In the genomic region with DNA sequence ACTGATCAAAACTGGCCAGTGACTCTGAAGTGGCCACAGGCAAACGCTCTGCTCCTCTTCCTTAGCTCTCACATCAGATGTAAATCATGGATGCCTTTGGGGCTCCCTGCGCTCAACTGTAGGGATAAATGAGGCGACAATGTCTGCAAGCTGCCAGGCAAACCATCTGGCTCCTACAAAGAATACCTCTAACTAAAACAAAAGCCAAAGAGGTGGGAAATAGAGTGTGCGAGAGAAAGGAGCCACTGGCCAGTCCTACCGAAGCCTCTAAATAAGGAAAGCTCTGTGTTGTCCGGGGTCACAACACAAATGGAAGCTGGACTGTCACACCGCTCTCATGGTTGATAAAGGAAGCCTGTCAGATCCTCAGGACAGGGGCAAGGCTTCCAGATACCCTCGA, we compare ENCODE assay signal across 18 mouse cellular contexts. TPM values are rescaled to one million over a fixed set of nuclear protein-coding genes. Genes with fewer than 3 reads are reported as not detected.
DNase-seq lines count a peak whose midpoint lies in the region; ATAC-seq lines count a peak whose summit lies in the region.
"Had no signal": no experiment of that assay in that cellular context is flagged by ENCODE, and none has a peak within 500 bp of the region (broad histone marks: within the 10 kb centered on the region; RNA-seq: fewer than 3 reads in every experiment).

No protein-coding gene starts in this region.

- no peaks in the 10 kb centered on the region for H3K27me3 ChIP-seq in lung, embryonic 16.5 days (ENCODE audit: control insufficient read depth, insufficient read depth, low read depth, low read length)
- H3K27me3 ChIP-seq in forebrain, embryonic 16.5 days (replicated peaks; ENCODE audit: control insufficient read depth, insufficient read depth, low read length): no peaks in the 10 kb centered on the region
- no peaks in the 10 kb centered on the region for H3K27me3 ChIP-seq in neural tube, embryonic 15.5 days (replicated peaks)
- H3K27me3 ChIP-seq: embryonic facial prominence, embryonic 15.5 days; liver, embryonic 15.5 days had no signal

- H3K9ac ChIP-seq in lung, embryonic 16.5 days (ENCODE audit: low read length): no peak overlapping the region
- H3K9ac ChIP-seq in forebrain, embryonic 16.5 days (replicated peaks; ENCODE audit: low read depth, low read length): no peak overlapping the region
- no peak overlapping the region for H3K9ac ChIP-seq in neural tube, embryonic 15.5 days (replicated peaks)
- H3K9ac ChIP-seq: embryonic facial prominence, embryonic 15.5 days; liver, embryonic 15.5 days had no signal

- H3K4me3 ChIP-seq in lung, embryonic 16.5 days (ENCODE audit: low read length): no peak overlapping the region
- no peak overlapping the region for H3K4me3 ChIP-seq in forebrain, embryonic 16.5 days (replicated peaks; ENCODE audit: low read length)
- H3K4me3 ChIP-seq in neural tube, embryonic 15.5 days (replicated peaks): no peak overlapping the region
- H3K4me3 ChIP-seq: embryonic facial prominence, embryonic 15.5 days; heart, adult 2 months; liver, embryonic 15.5 days had no signal

- no peak for ATAC-seq in cerebellum, adult (ENCODE audit: insufficient number of reproducible peaks, low FRiP score, low TSS enrichment)
- peak; percentile 32; the same call in 1 of the 2 replicates for ATAC-seq in lung, embryonic 16.5 days (ENCODE audit: low read depth)
- peak; percentile 78 for ATAC-seq in forebrain, embryonic 16.5 days
- ATAC-seq in neural tube, embryonic 15.5 days (ENCODE audit: low FRiP score): no peak

- peaks cover 14% of the 10 kb centered on the region for H3K36me3 ChIP-seq in lung, embryonic 16.5 days (ENCODE audit: control insufficient read depth, insufficient read depth, low read length)
- peaks cover 3% of the 10 kb centered on the region; the same call in 1 of the 2 replicates for H3K36me3 ChIP-seq in forebrain, embryonic 16.5 days (ENCODE audit: control insufficient read depth, insufficient read depth)
- H3K36me3 ChIP-seq in neural tube, embryonic 15.5 days: peaks cover 21% of the 10 kb centered on the region

- no peak overlapping the region for H3K27ac ChIP-seq in lung, embryonic 16.5 days (ENCODE audit: low read length)
- peak overlapping the region; percentile 60 for H3K27ac ChIP-seq in forebrain, embryonic 16.5 days (ENCODE audit: low read length)
- H3K27ac ChIP-seq in neural tube, embryonic 15.5 days (replicated peaks): peak overlapping the region; percentile 61
- H3K27ac ChIP-seq: embryonic facial prominence, embryonic 15.5 days; heart, adult 2 months; liver, embryonic 15.5 days had no signal

- H3K4me2 ChIP-seq in lung, embryonic 16.5 days (ENCODE audit: low read depth, low read length): no peak overlapping the region
- H3K4me2 ChIP-seq in forebrain, embryonic 16.5 days (ENCODE audit: low read length): 0 out of 2 replicates have a peak overlapping the region, but pooled peaks have one; percentile 2
- no peak overlapping the region for H3K4me2 ChIP-seq in neural tube, embryonic 15.5 days
- H3K4me2 ChIP-seq: embryonic facial prominence, embryonic 15.5 days; liver, embryonic 15.5 days had no signal

- no peaks in the 10 kb centered on the region for H3K9me3 ChIP-seq in lung, embryonic 16.5 days (ENCODE audit: control insufficient read depth, low read length)
- H3K9me3 ChIP-seq in forebrain, embryonic 16.5 days (ENCODE audit: control insufficient read depth, low read length): no peaks in the 10 kb centered on the region
- no peaks in the 10 kb centered on the region for H3K9me3 ChIP-seq in neural tube, embryonic 15.5 days (replicated peaks)
- H3K9me3 ChIP-seq: embryonic facial prominence, embryonic 15.5 days; liver, embryonic 15.5 days had no signal

- DNase-seq in cerebellum, adult 11 months: peak; percentile 14
- DNase-seq in lung, postnatal 36 days: no peak
- DNase-seq in thymus, postnatal 25 days: no peak
- no peak for DNase-seq in gastrocnemius, postnatal 4 days (ENCODE audit: low spot score in 2 of 2)
- DNase-seq: adrenal gland, postnatal 10 days; heart, adult 2 months; heart, postnatal 36 days; kidney, adult 2 months; right cerebral cortex, adult 18-20 months had no signal

- H3K4me1 ChIP-seq in lung, embryonic 16.5 days (replicated peaks; ENCODE audit: control insufficient read depth, insufficient read depth, low read length): peaks cover 10% of the 10 kb centered on the region
- H3K4me1 ChIP-seq in forebrain, embryonic 16.5 days (replicated peaks; ENCODE audit: control insufficient read depth, insufficient read depth, low read length): peaks cover 21% of the 10 kb centered on the region
- peaks cover 24% of the 10 kb centered on the region for H3K4me1 ChIP-seq in neural tube, embryonic 15.5 days
- H3K4me1 ChIP-seq: liver, embryonic 15.5 days had no signal

- 61% methylated on average over 8 of the region's 8 CpGs for WGBS in lung, embryonic 16.5 days
- WGBS in forebrain, embryonic 16.5 days: 40% methylated on average over 8 of the region's 8 CpGs
- WGBS in neural tube, embryonic 15.5 days: 26% methylated on average over 8 of the region's 8 CpGs

RNA-seq across cellular contexts. Expression of gene Fam83c, which starts 37.8 kb away (rescaled TPM):
- 0.11 and 0.13 TPM in 2 replicates for polyA plus RNA-seq in lung, embryonic 16.5 days (2015; fragmentation: Nextera tagmentation; extraction: Ambion mirVana)
- polyA plus RNA-seq in forebrain, embryonic 16.5 days (2015; fragmentation: Nextera tagmentation; extraction: Ambion mirVana): 0.42 and 0.70 TPM in 2 replicates
- polyA plus RNA-seq in neural tube, embryonic 15.5 days (2015; fragmentation: Nextera tagmentation; extraction: Ambion mirVana): 0.52 and 0.72 TPM in 2 replicates
- not detected for total RNA-seq in gastrocnemius, postnatal 4 days (2021)
- total RNA-seq: adrenal gland, postnatal 10 days; heart, adult 2 months; heart, postnatal 36 days; layer of hippocampus, adult 18-20 months; left cerebral cortex, postnatal 25 days; monocyte, adult 5-6 weeks had no signal
- polyA plus RNA-seq: heart, adult 2 months; kidney, adult 2 months had no signal

RNA-seq across cellular contexts. Expression of gene Eif6, which starts 45.8 kb away (rescaled TPM):
- 155 and 163 TPM in 2 replicates for polyA plus RNA-seq in lung, embryonic 16.5 days (2015; fragmentation: Nextera tagmentation; extraction: Ambion mirVana)
- polyA plus RNA-seq in forebrain, embryonic 16.5 days (2015; fragmentation: Nextera tagmentation; extraction: Ambion mirVana): 148 TPM in 2 replicates
- 153 and 171 TPM in 2 replicates for polyA plus RNA-seq in neural tube, embryonic 15.5 days (2015; fragmentation: Nextera tagmentation; extraction: Ambion mirVana)
- 10 to 100 TPM; 74.9 to 79.4 TPM for total RNA-seq in gastrocnemius, postnatal 4 days (2021)

RNA-seq across cellular contexts. Expression of gene BC029722, which starts 53.3 kb away (rescaled TPM):
- 19.4 and 21.6 TPM in 2 replicates for polyA plus RNA-seq in lung, embryonic 16.5 days (2015; fragmentation: Nextera tagmentation; extraction: Ambion mirVana)
- polyA plus RNA-seq in forebrain, embryonic 16.5 days (2015; fragmentation: Nextera tagmentation; extraction: Ambion mirVana): 31.0 and 35.2 TPM in 2 replicates
- 44.9 and 45.3 TPM in 2 replicates for polyA plus RNA-seq in neural tube, embryonic 15.5 days (2015; fragmentation: Nextera tagmentation; extraction: Ambion mirVana)
- 10 to 100 TPM; 11.4 to 13.5 TPM for total RNA-seq in gastrocnemius, postnatal 4 days (2021)

RNA-seq across cellular contexts. Expression of gene Uqcc1, which starts 57.6 kb away (rescaled TPM):
- 59.6 and 64.9 TPM in 2 replicates for polyA plus RNA-seq in lung, embryonic 16.5 days (2015; fragmentation: Nextera tagmentation; extraction: Ambion mirVana)
- polyA plus RNA-seq in forebrain, embryonic 16.5 days (2015; fragmentation: Nextera tagmentation; extraction: Ambion mirVana): 66.5 and 78.2 TPM in 2 replicates
- 70.9 and 73.5 TPM in 2 replicates for polyA plus RNA-seq in neural tube, embryonic 15.5 days (2015; fragmentation: Nextera tagmentation; extraction: Ambion mirVana)
- total RNA-seq in gastrocnemius, postnatal 4 days (2021): 10 to 100 TPM; 75.1 to 80.2 TPM

Comparison
In these comparisons a context has a peak if more than half of its experiments do, and no peak if none do; other contexts are left out.
1. ATAC-seq: peak in lung, embryonic 16.5 days (single experiment) and forebrain, embryonic 16.5 days (single experiment); none in cerebellum, adult (single experiment) and neural tube, embryonic 15.5 days (single experiment).